Mouse (Mus musculus): ENCODE measurements around the gene Krt86.

GRCm38 (mm10) chr15:101493713-101494112 is 20.4 kb downstream of the Krt86 start:
- TF ChIP-seq TCF3 (IDR thresholded peaks at IDR 0.05; ENCODE audit: insufficient read length, low read depth) (no peak), POLR2A (IDR thresholded peaks at IDR 0.05; ENCODE audit: insufficient read length, low read depth) (no peak), MAX (IDR thresholded peaks at IDR 0.05; ENCODE audit: low read depth) (no peak), USF1 (IDR thresholded peaks at IDR 0.05; ENCODE audit: low read depth) (no peak), TCF12 (IDR thresholded peaks at IDR 0.05; ENCODE audit: insufficient read depth, poor library complexity, severe bottlenecking) (no peak), POLR2AphosphoS2 (IDR thresholded peaks at IDR 0.05; ENCODE audit: insufficient read length, low read depth) (no peak), MYOG (IDR thresholded peaks at IDR 0.05; ENCODE audit: control insufficient read depth in 1 of 3, insufficient read depth in 1 of 3, insufficient read length in 2 of 3, low read depth in 2 of 3) (no peak), CEBPB (IDR thresholded peaks at IDR 0.05; ENCODE audit: insufficient read depth, poor library complexity, severe bottlenecking) (no peak), E2F4 (IDR thresholded peaks at IDR 0.05; ENCODE audit: insufficient read depth) (no peak), MYOD1 (IDR thresholded peaks at IDR 0.05; ENCODE audit: control insufficient read depth in 1 of 3, insufficient read length in 2 of 3, low read depth in 2 of 3) (no peak)

Data from myocyte (in vitro differentiated cells).